Mouse (Mus musculus) hindbrain, embryonic 15.5 days (tissue): ENCODE results near the gene Cdca8. TPM values are rescaled to one million over a fixed set of nuclear protein-coding genes. Genes with fewer than 3 reads are reported as not detected.

ENCODE experiments used
- ATAC-seq: fragments of 200-750 bp; cut with Nextera tagmentation; 2 replicates; pipeline ENCODE4 v1.8.0; 2017; ENCODE audit warnings: low read depth, moderate number of reproducible peaks, moderate TSS enrichment; ENCODE audit not compliant: low FRiP score
- H3K27ac ChIP-seq: fragments of 300-500 bp; sonication (generic); replicated peaks from 2 replicates; pipeline ENCODE4 v1.5.1; 2015; ENCODE audit warnings: mild to moderate bottlenecking, inconsistent platforms
- H3K27me3 ChIP-seq: fragments of 300-500 bp; sonication (generic); 2 replicates; pipeline ENCODE4 v1.6.1; 2015; ENCODE audit warnings: control low read depth, inconsistent platforms
- H3K36me3 ChIP-seq: fragments of 300-500 bp; sonication (generic); 2 replicates; pipeline ENCODE4 v1.6.1; 2015; ENCODE audit warnings: control low read depth, inconsistent platforms
- H3K4me1 ChIP-seq: fragments of 300-500 bp; sonication (generic); replicated peaks from 2 replicates; pipeline ENCODE4 v1.6.1; 2015; ENCODE audit warnings: control low read depth, inconsistent platforms
- H3K4me2 ChIP-seq: fragments of 300-500 bp; sonication (generic); 2 replicates; pipeline ENCODE4 v1.6.1; 2015; ENCODE audit warnings: moderate library complexity, mild to moderate bottlenecking, inconsistent platforms
- H3K4me3 ChIP-seq: fragments of 300-500 bp; sonication (generic); 2 replicates; pipeline ENCODE4 v1.5.1; 2015; ENCODE audit warnings: mild to moderate bottlenecking, inconsistent platforms
- H3K9ac ChIP-seq: fragments of 300-500 bp; sonication (generic); 2 replicates; pipeline ENCODE4 v1.6.1; 2015; ENCODE audit warnings: inconsistent platforms
- H3K9me3 ChIP-seq: fragments of 300-500 bp; sonication (generic); 2 replicates; pipeline ENCODE4 v1.6.1; 2016; ENCODE audit warnings: control low read depth, inconsistent platforms
- WGBS: fragments of 180-500 bp; shearing (Covaris S2); methylation state at CpG from one replicate; pipeline ENCODE4 v1.1.7; 2015; 5-methylcytosine and 5-hydroxymethylcytosine counted together
- polyA plus RNA-seq: library from polyadenylated mRNA; unstranded; fragments of >200 nt; fragmentation: Nextera tagmentation; extraction: Ambion mirVana; gene quantifications from 2 replicates; pipeline ENCODE4 v1.2.1, GENCODE M21; 2015

Cdca8 gene
- polyA plus RNA-seq, 1 experiment from 2014 or later, result 37.1 TPM

DNA sequence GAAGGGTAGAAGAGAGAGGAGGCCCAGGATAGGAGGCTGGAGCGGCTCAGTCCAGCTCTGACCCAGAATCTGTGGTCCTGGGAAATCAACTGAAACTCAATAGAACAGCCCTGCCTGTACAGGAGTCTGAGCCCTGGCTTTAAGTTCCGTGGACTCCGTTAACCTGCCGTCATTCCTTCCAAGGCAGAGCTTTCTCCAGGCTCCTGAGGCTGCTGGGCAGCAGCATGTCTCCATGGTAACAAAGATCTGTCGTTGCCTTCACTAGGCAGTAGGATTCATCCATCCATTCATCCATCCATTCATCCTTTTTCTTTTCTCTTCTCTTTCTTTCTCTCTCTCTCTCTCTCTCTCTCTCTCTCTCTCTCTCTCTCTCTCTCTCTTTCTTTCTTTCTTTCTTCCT is 31.6 kb upstream of the Cdca8 start:
- no peaks in the 10 kb centered on the region for H3K9me3 ChIP-seq
- H3K4me2 ChIP-seq, result no peak overlapping the region
- H3K27me3 ChIP-seq, result no peaks in the 10 kb centered on the region
- no peak overlapping the region for H3K9ac ChIP-seq
- no peak for ATAC-seq
- 25% methylated on average over 5 of the region's 5 CpGs for WGBS
- peaks cover 9% of the 10 kb centered on the region for H3K4me1 ChIP-seq
- H3K36me3 ChIP-seq, result no peaks in the 10 kb centered on the region
- no peak overlapping the region for H3K27ac ChIP-seq
- no peak overlapping the region for H3K4me3 ChIP-seq

GRCm38 (mm10) chr4:124970194-124970593 is 31.1 kb upstream of the Cdca8 start:
- no peak for ATAC-seq
- H3K27ac ChIP-seq, result no peak overlapping the region

GRCm38 (mm10) chr4:124969219-124969848 is 30.2 kb upstream of the Cdca8 start:
- no peaks in the 10 kb centered on the region for H3K36me3 ChIP-seq
- no peak overlapping the region for H3K27ac ChIP-seq
- H3K4me1 ChIP-seq, result peaks cover 14% of the 10 kb centered on the region
- no peak overlapping the region for H3K9ac ChIP-seq
- H3K27me3 ChIP-seq, result no peaks in the 10 kb centered on the region
- 82% methylated on average over 7 of the region's 7 CpGs for WGBS
- H3K9me3 ChIP-seq, result no peaks in the 10 kb centered on the region
- no peak overlapping the region for H3K4me2 ChIP-seq
- no peak overlapping the region for H3K4me3 ChIP-seq
- ATAC-seq, result no peak

More at GRCm38 (mm10) chr4:124970194-124970593, 31.1 kb upstream of the Cdca8 start:
- Histone ChIP-seq H3K4me1 (peaks cover 14% of the 10 kb centered on the region), H3K9me3 (no peaks in the 10 kb centered on the region), H3K9ac (no peak overlapping the region), H3K4me3 (no peak overlapping the region), H3K36me3 (no peaks in the 10 kb centered on the region), H3K27me3 (no peaks in the 10 kb centered on the region), H3K4me2 (no peak overlapping the region)
- 79% methylated on average over 11 of the region's 11 CpGs for WGBS

GRCm38 (mm10) chr4:124968711-124969110 is 29.6 kb upstream of the Cdca8 start:
- Histone ChIP-seq H3K27ac (no peak overlapping the region), H3K27me3 (no peaks in the 10 kb centered on the region), H3K4me3 (no peak overlapping the region), H3K4me2 (no peak overlapping the region), H3K9me3 (no peaks in the 10 kb centered on the region), H3K9ac (no peak overlapping the region), H3K4me1 (peaks cover 14% of the 10 kb centered on the region), H3K36me3 (no peaks in the 10 kb centered on the region)
- WGBS, result 58% methylated on average over 6 of the region's 6 CpGs
- ATAC-seq, result no peak

GRCm38 (mm10) chr4:124964912-124965599 is 25.9 kb upstream of the Cdca8 start:
- no peak overlapping the region for H3K4me3 ChIP-seq
- WGBS, result 12% methylated on average over 8 of the region's 8 CpGs
- no peak for ATAC-seq
- no peaks in the 10 kb centered on the region for H3K9me3 ChIP-seq
- no peak overlapping the region for H3K27ac ChIP-seq
- no peaks in the 10 kb centered on the region for H3K36me3 ChIP-seq
- H3K9ac ChIP-seq, result no peak overlapping the region
- 0 out of 2 replicates have a peak, but pooled peaks cover 6% of the 10 kb centered on the region for H3K4me1 ChIP-seq
- no peak overlapping the region for H3K4me2 ChIP-seq
- no peaks in the 10 kb centered on the region for H3K27me3 ChIP-seq

DNA sequence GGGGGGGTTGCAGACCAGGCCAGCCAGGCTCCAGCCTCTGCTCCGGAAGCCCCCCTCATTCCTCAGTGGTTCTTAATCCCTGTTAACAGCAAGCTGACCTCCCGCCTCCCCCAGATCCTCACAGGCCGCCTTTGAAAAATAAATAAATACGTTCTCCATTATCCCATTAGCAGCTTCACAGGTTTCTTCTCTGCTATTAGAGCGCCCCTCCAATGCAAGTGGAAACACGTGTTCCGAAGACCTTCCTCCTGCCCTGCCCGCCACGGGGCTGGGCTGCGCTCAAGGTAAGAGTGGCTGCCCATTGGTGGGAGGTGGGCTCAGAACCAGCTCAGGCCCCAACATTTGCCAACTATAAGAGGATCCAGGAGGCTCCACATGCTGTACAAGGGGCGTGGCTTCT is 23.5 kb upstream of the Cdca8 start:
- Histone ChIP-seq H3K36me3 (no peaks in the 10 kb centered on the region), H3K9ac (no peak overlapping the region), H3K9me3 (no peaks in the 10 kb centered on the region), H3K4me3 (no peak overlapping the region), H3K4me1 (0 out of 2 replicates have a peak, but pooled peaks cover 6% of the 10 kb centered on the region), H3K27ac (no peak overlapping the region), H3K4me2 (no peak overlapping the region), H3K27me3 (no peaks in the 10 kb centered on the region)
- ATAC-seq, result no peak
- 66% methylated on average over 11 of the region's 11 CpGs for WGBS

GRCm38 (mm10) chr4:124960940-124961339 is 21.8 kb upstream of the Cdca8 start:
- H3K9me3 ChIP-seq, result no peaks in the 10 kb centered on the region
- H3K4me2 ChIP-seq, result no peak overlapping the region
- H3K36me3 ChIP-seq, result no peaks in the 10 kb centered on the region
- ATAC-seq, result no peak
- H3K27me3 ChIP-seq, result no peaks in the 10 kb centered on the region
- no peak overlapping the region for H3K27ac ChIP-seq
- WGBS, result 87% methylated on average over 11 of the region's 11 CpGs
- H3K9ac ChIP-seq, result no peak overlapping the region
- 0 out of 2 replicates have a peak, but pooled peaks cover 6% of the 10 kb centered on the region for H3K4me1 ChIP-seq
- H3K4me3 ChIP-seq, result no peak overlapping the region

DNA sequence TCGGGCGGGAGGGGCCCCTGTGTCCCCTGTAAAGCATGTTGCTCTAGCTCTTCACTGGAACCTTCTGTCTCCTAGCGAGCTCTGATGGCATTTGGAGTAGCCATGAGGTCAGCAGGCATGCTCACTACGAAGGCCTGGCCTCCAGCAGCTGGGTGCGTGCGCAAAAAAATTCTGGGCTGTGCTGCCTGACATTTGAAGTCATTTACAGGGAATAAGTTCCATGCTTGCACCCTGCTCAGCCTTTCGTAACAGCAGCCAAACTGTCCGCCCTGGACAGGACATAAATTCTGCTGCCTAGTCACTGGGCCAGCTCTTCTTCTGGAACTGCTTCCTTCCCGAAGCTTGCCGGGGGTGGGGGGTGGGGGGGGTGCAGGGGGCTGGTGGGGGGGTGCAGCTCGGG is 20.0 kb upstream of the Cdca8 start:
- no peak overlapping the region for H3K9ac ChIP-seq
- H3K4me1 ChIP-seq, result no peaks in the 10 kb centered on the region
- no peaks in the 10 kb centered on the region for H3K36me3 ChIP-seq
- ATAC-seq, result no peak
- WGBS, result 70% methylated on average over 11 of the region's 11 CpGs
- H3K9me3 ChIP-seq, result no peaks in the 10 kb centered on the region
- no peaks in the 10 kb centered on the region for H3K27me3 ChIP-seq
- no peak overlapping the region for H3K4me3 ChIP-seq
- H3K4me2 ChIP-seq, result no peak overlapping the region
- H3K27ac ChIP-seq, result no peak overlapping the region

- H3K27me3 ChIP-seq, result no peaks in the 10 kb centered on the region
- H3K4me3 ChIP-seq, result no peak overlapping the region
- no peaks in the 10 kb centered on the region for H3K9me3 ChIP-seq
- H3K27ac ChIP-seq, result no peak overlapping the region
- WGBS, result 89% methylated on average over 2 of the region's 2 CpGs
- no peak overlapping the region for H3K4me2 ChIP-seq
- no peak for ATAC-seq
- no peaks in the 10 kb centered on the region for H3K36me3 ChIP-seq
- H3K9ac ChIP-seq, result no peak overlapping the region
- no peaks in the 10 kb centered on the region for H3K4me1 ChIP-seq
Observed at GRCm38 (mm10) chr4:124957284-124957683, 18.2 kb upstream of the Cdca8 start.

- no peaks in the 10 kb centered on the region for H3K4me1 ChIP-seq
- H3K4me3 ChIP-seq, result no peak overlapping the region
- H3K9me3 ChIP-seq, result no peaks in the 10 kb centered on the region
- no peak overlapping the region for H3K27ac ChIP-seq
- no peaks in the 10 kb centered on the region for H3K27me3 ChIP-seq
- no peak overlapping the region for H3K4me2 ChIP-seq
- 75% methylated on average over 4 of the region's 4 CpGs for WGBS
- ATAC-seq, result no peak
- H3K36me3 ChIP-seq, result no peaks in the 10 kb centered on the region
- no peak overlapping the region for H3K9ac ChIP-seq
Observed at GRCm38 (mm10) chr4:124953546-124953945, 14.4 kb upstream of the Cdca8 start.

DNA sequence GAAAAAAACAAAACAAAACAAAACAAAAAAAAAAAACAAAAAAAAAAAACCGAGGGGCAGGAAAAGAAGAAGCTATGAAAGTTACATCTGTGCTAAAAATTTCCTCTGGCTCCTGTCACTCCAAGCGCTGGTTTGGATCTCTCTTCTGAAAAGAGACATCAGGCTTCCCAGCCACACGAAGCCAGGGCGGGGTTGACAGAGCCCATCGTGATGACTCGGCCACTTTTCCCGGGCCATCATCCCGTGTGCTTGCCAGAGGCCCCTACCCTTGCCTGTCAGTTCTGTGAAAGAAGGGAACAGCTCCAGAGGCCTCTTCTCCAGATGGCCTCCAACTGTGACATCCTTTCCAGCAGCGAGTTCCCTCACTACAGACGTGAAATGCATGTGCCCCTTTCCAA is 11.9 kb upstream of the Cdca8 start:
- H3K9me3 ChIP-seq, result no peaks in the 10 kb centered on the region
- no peak for ATAC-seq
- no peaks in the 10 kb centered on the region for H3K36me3 ChIP-seq
- no peak overlapping the region for H3K27ac ChIP-seq
- H3K27me3 ChIP-seq, result no peaks in the 10 kb centered on the region
- H3K4me2 ChIP-seq, result no peak overlapping the region
- no peak overlapping the region for H3K4me3 ChIP-seq
- no peak overlapping the region for H3K9ac ChIP-seq
- no peaks in the 10 kb centered on the region for H3K4me1 ChIP-seq
- WGBS, result 50% methylated on average over 10 of the region's 10 CpGs

DNA sequence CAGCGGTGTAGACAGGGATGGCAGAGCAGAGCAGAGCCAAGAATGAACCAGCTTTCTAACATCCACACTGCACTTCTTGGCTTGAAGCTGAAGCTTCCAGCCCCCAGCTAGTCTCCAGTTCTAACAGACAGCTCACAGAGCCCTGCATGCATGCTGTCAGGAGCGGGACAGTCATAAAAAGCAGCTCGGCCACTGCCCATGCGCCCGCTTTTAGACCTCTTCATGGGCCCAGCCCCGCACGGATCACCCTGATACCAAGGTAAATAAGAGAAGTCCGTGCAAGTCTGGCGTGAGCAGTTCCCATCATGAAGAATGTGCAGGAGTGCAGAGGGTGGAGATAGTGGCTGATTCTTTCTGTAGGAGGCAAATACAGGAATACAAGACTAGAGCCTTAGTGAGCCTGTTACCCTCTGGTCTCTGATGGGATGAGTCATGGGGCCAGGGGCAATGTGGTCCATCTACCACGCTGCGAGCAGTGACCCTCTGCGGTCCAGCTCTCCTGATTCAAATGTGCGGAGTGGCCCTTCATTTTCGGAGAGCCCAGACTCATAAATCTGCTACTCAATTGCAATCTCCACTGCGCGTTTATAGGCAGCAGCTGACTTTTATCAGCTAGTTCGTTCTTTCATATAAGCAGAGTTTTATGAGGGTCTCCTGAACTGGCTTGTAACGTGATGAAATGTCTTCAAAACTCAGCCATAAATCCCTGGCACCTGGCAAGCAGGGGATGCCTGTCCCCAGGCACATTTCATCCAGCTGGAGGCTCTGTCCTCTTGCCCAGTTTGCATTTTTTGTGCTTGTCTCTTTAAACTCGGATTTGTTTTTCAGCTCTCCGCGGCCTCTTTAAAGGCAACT is 11.3 kb upstream of the Cdca8 start:
- H3K4me3 ChIP-seq, result no peak overlapping the region
- 86% methylated on average over 21 of the region's 21 CpGs for WGBS
- no peaks in the 10 kb centered on the region for H3K4me1 ChIP-seq
- no peak overlapping the region for H3K4me2 ChIP-seq
- H3K9ac ChIP-seq, result no peak overlapping the region
- H3K27me3 ChIP-seq, result no peaks in the 10 kb centered on the region
- H3K36me3 ChIP-seq, result no peaks in the 10 kb centered on the region
- ATAC-seq, result no peak
- no peak overlapping the region for H3K27ac ChIP-seq
- no peaks in the 10 kb centered on the region for H3K9me3 ChIP-seq
